Mouse (Mus musculus) heart, embryonic 15.5 days (tissue): ENCODE measurements around the gene Fancf. TPM values are rescaled to one million over a fixed set of nuclear protein-coding genes. Genes with fewer than 3 reads are reported as not detected.

Experiments
- ATAC-seq: fragments of 200-750 bp; cut with Nextera tagmentation; replicated peaks from 2 replicates; pipeline ENCODE4 v1.8.0; 2017; ENCODE audit warnings: low read depth, moderate TSS enrichment; ENCODE audit not compliant: insufficient number of reproducible peaks, insufficient read depth, low FRiP score
- H3K27ac ChIP-seq: fragments of 300-500 bp; sonication (generic); 2 replicates; pipeline ENCODE4 v1.5.1; 2015; ENCODE audit warnings: mild to moderate bottlenecking, inconsistent platforms
- H3K27me3 ChIP-seq: fragments of 300-500 bp; sonication (generic); 2 replicates; pipeline ENCODE4 v1.6.1; 2015; ENCODE audit warnings: inconsistent platforms
- H3K36me3 ChIP-seq: fragments of 300-500 bp; sonication (generic); 2 replicates; pipeline ENCODE4 v1.6.1; 2015; ENCODE audit warnings: mild to moderate bottlenecking, inconsistent platforms
- H3K4me1 ChIP-seq: fragments of 300-500 bp; sonication (generic); replicated peaks from 2 replicates; pipeline ENCODE4 v1.6.1; 2015; ENCODE audit warnings: inconsistent platforms
- H3K4me2 ChIP-seq: fragments of 300-500 bp; sonication (generic); 2 replicates; pipeline ENCODE4 v1.6.1; 2015; ENCODE audit warnings: inconsistent platforms, mild to moderate bottlenecking, moderate library complexity
- H3K4me3 ChIP-seq: fragments of 300-500 bp; sonication (generic); 2 replicates; pipeline ENCODE4 v1.5.1; 2015; ENCODE audit warnings: mild to moderate bottlenecking, inconsistent platforms
- H3K9ac ChIP-seq: fragments of 300-500 bp; sonication (generic); 2 replicates; pipeline ENCODE4 v1.6.1; 2015; ENCODE audit warnings: mild to moderate bottlenecking, inconsistent platforms
- H3K9me3 ChIP-seq: fragments of 300-500 bp; sonication (generic); replicated peaks from 2 replicates; pipeline ENCODE4 v1.6.1; 2016; ENCODE audit warnings: inconsistent platforms
- WGBS: fragments of 180-500 bp; shearing (Covaris S2); methylation state at CpG from one replicate; pipeline ENCODE4 v1.1.7; 2015; ENCODE audit warnings: mixed read lengths; 5-methylcytosine and 5-hydroxymethylcytosine counted together
- polyA plus RNA-seq: library from polyadenylated mRNA; unstranded; fragments of >200 nt; fragmentation: Nextera tagmentation; extraction: Ambion mirVana; gene quantifications from 2 replicates; pipeline ENCODE4 v1.2.1, GENCODE M21; 2015

Fancf gene
- polyA plus RNA-seq, 1 experiment from 2014 or later = 5.3 TPM

DNA sequence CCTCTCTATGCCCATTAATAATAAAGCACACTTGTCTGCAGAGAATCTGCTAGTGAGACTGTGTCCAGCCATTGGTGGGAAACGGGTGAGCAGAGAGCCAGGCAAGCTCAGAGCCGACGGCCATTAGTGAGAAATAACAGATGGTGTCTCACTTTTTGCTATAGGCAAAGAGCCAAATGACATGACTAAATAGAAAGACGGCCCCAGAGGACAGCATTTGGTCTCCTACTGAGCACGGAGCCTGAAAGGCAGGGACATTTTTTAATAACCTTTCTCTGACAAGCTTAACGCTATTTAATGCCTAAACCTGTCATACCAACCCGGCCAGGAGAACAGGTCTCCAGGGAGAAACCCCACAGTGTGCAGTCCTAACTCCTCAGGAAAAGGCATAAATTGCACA lies 30.1 kb downstream of the Fancf start:
- Histone ChIP-seq H3K4me3 (no peak overlapping the region), H3K4me1 (no peaks in the 10 kb centered on the region), H3K9ac (no peak overlapping the region), H3K27ac (no peak overlapping the region), H3K4me2 (no peak overlapping the region), H3K9me3 (no peaks in the 10 kb centered on the region), H3K27me3 (no peaks in the 10 kb centered on the region), H3K36me3 (no peaks in the 10 kb centered on the region)
- 53% methylated on average over 7 of the region's 7 CpGs for WGBS
- no peak for ATAC-seq

DNA sequence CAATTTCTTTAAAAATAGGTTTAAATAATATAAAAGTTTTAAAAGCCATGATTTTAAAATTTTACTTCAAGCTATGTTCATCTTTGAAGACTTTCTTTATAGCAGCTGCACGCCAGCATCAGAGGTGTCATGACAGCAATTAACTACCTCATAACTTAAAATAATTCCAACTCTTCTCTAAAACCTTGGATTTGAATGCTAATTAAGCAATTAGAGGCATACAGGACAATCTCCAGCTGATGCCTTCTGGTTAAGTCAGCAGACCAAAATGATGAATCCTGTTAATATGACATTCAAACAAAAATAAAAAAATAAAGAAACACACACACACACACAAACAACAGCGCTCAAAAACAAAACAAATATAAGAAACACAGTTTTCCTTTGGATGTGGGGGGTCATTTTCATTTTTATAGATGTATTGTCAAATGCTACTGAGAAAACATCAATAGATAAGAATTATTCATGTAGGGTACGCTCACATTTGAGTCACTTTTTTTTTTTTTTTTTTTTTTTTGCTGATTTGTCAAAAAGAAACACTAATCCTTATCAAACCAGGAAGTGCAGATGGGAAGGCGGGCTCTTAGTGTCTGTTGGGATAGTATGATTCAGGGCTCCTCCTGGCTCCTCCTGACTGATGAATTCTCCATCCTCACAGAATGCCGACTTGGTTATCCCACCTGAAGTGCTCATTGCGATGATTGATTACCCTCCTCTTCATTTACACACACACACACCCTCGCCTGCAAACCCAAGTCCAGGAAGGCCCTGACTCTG lies 38.3 kb downstream of the Fancf start:
- H3K27ac ChIP-seq = no peak overlapping the region
- H3K4me2 ChIP-seq = no peak overlapping the region
- WGBS = 71% methylated on average over 7 of the region's 7 CpGs
- no peaks in the 10 kb centered on the region for H3K9me3 ChIP-seq
- H3K9ac ChIP-seq = no peak overlapping the region
- H3K4me3 ChIP-seq = no peak overlapping the region
- H3K4me1 ChIP-seq = no peaks in the 10 kb centered on the region
- no peak for ATAC-seq
- H3K27me3 ChIP-seq = no peaks in the 10 kb centered on the region
- H3K36me3 ChIP-seq = no peaks in the 10 kb centered on the region

DNA sequence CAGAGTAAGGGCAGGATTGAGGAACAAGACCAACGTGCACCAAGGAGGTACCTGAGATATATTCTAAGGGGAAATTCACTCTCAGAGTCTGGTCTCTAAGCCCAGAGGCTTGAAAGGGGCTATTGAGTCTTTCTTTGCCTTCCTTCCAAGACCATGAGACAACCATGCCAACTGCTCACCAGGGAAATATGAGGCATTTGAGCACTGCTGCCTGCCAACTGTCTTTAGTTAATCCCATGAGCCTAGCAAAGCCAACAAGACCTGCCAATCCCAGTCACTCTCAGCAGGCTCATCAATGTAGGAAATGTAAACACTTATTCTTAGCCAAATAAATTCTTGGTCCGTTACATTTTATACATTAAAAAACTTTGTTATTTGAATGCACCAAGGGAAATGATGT lies 40.6 kb downstream of the Fancf start:
- Histone ChIP-seq H3K4me2 (no peak overlapping the region), H3K27me3 (no peaks in the 10 kb centered on the region), H3K27ac (no peak overlapping the region), H3K9ac (no peak overlapping the region), H3K4me3 (no peak overlapping the region), H3K9me3 (no peaks in the 10 kb centered on the region), H3K36me3 (no peaks in the 10 kb centered on the region), H3K4me1 (no peaks in the 10 kb centered on the region)
- no peak for ATAC-seq
- WGBS = 52% methylated on average over 2 of the region's 2 CpGs

DNA sequence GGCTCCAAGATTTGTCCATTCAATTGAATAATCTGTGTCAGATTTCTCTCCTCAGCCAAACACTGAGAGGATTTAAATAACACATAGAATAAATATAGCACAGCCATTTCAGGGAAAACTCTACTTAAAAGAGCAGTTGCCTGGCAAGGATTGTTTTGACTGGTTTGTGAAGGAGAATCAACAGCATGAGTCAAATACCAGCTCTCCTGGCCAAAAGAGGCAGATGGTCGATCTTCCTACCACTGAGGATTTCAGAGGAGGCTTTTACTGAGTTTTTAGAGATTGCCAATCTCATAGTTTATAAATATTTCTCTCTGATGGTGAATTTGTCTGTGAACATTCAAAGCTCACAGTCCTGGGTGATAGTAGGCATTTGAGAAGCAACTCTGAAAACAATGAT lies 42.2 kb downstream of the Fancf start:
- ATAC-seq = no peak

DNA sequence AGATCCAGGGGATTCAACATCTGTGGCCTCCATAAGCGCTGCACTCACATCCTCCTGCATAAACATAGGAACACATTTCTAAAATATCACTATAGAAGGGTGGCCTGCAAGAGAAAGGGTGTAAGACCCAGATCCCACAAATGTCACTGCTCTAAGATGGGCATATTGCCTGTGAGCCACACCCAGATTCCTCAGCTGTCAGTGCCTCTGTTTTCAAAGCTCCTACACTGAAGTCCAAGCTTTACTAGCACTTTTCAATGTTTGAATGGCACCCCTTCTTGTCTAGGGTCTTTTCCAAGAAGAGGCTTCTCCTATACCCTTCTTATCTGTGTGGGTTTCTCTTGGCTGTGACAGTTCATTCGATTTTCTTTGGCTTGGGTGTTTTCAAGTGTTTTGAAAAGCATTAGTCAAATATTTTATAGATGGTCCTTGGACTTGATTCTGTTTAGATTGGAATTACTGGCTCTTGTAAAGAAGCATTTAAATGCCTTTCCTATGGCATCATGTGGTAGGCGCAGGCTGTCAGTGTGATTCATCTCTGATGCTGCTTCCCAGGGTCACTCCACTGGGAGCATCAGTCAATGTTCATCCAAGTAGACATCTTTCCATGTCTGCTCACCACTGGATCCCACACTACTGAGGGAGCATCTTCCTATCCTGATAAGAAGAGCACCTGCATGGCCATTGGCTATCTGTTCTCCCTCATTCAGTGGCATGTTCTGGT lies 43.7 kb downstream of the Fancf start:
- Histone ChIP-seq H3K36me3 (no peaks in the 10 kb centered on the region), H3K4me3 (no peak overlapping the region), H3K27me3 (no peaks in the 10 kb centered on the region), H3K27ac (no peak overlapping the region), H3K9me3 (no peaks in the 10 kb centered on the region), H3K4me2 (no peak overlapping the region), H3K4me1 (no peaks in the 10 kb centered on the region), H3K9ac (no peak overlapping the region)
- 61% methylated on average over 3 of the region's 3 CpGs for WGBS
- no peak for ATAC-seq

More for the DNA sequence above, 42.2 kb downstream of the Fancf start:
- Histone ChIP-seq H3K36me3 (no peaks in the 10 kb centered on the region), H3K4me1 (no peaks in the 10 kb centered on the region), H3K4me3 (no peak overlapping the region), H3K27ac (no peak overlapping the region), H3K9ac (no peak overlapping the region), H3K4me2 (no peak overlapping the region), H3K27me3 (no peaks in the 10 kb centered on the region), H3K9me3 (no peaks in the 10 kb centered on the region)
- WGBS = 43% methylated on average over 1 of the region's 1 CpGs

DNA sequence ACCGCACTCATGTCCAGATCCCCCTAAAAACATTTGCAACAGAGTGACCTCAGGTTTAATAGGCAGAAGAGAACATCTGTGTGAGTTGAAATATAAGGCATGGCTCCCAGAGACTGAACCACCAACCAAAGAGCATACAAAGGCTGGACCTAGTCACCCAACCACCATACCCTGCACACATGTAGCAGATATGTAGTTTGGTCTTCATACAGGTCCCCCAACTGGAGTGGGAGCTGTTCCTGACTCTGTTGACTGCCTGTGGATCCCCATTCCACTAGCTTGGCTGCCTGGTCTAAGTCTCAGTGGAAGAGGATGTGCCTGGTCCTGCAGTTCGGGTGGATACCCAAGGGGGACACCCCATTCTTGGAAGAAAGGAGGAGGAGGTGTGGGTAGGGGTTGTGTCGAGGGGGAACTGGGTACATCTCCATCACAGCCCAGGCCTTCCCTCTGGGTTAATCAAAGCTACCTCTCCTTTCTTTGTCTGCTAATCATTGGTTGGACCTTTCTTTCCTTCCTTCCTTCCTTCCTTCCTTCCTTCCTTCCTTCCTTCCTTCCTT lies 45.7 kb downstream of the Fancf start:
- 56% methylated on average over 3 of the region's 3 CpGs for WGBS
- Histone ChIP-seq H3K4me3 (no peak overlapping the region), H3K9ac (no peak overlapping the region), H3K27me3 (no peaks in the 10 kb centered on the region), H3K9me3 (no peaks in the 10 kb centered on the region), H3K4me2 (no peak overlapping the region), H3K36me3 (no peaks in the 10 kb centered on the region), H3K4me1 (no peaks in the 10 kb centered on the region), H3K27ac (no peak overlapping the region)
- ATAC-seq = no peak

DNA sequence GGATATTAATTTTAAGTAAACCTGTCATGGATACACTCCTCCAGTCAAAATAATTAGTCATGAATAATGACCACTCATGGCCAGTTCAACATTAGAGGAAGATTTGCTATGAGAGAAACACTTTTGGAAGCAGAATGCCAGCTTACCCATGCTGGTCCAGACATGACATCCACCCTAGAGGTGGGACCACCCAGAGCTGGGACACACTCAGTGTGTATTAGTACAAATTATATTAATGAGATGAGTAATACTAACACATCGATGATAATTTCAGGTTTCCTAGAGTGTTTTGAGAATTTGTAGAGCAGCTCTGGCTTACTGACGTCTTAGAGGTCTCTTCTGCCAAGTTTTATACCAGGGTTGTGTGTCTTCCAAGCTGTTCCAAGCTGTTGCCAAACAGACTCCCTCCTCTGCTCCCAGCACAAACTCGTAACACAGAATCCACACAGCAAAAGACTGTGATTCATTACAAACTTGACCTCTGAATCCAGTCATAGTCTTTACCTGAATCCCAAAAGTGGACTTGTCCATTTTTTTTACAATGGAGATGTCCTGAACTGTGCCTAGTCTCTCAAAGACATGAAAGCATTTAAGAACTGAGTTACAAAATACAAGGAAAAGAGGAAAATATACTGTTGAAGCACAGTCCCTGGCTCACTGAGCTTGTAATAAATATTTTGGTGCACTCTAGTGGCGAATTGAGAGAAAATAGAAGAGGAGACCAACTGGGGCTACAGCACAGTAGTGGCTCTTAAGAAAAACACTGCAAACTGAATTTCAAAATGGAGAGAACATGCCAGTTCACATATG lies 46.4 kb downstream of the Fancf start:
- Histone ChIP-seq H3K9ac (no peak overlapping the region), H3K27ac (no peak overlapping the region), H3K4me1 (no peaks in the 10 kb centered on the region), H3K4me3 (no peak overlapping the region), H3K36me3 (no peaks in the 10 kb centered on the region), H3K4me2 (no peak overlapping the region), H3K27me3 (no peaks in the 10 kb centered on the region), H3K9me3 (no peaks in the 10 kb centered on the region)
- no peak for ATAC-seq
- WGBS = 41% methylated on average over 4 of the region's 4 CpGs

Other genes starting within 250 kb of the Fancf start
- gene Slc17a6, start 240.3 kb downstream of the Fancf start, polyA plus RNA-seq = 0.04 and 0.20 TPM in 2 replicates
- gene Gas2, start 252 bp downstream of the Fancf start, polyA plus RNA-seq = 7.2 and 10.2 TPM in 2 replicates
- 7.7 and 9.4 TPM in 2 replicates for gene Svip, start 143.8 kb upstream of the Fancf start, polyA plus RNA-seq
- not detected in 2 replicates for gene 1700015G11Rik, start 153.5 kb upstream of the Fancf start, polyA plus RNA-seq